Mouse (Mus musculus) bone marrow macrophage, adult 2 months (primary cell): ENCODE measurements around the gene Olfr1216.

Experiments
- CTCF ChIP-seq: IDR thresholded peaks from 2 replicates; pipeline ENCODE4 v1.5.1; 2012; ENCODE audit warnings: low read depth, mild to moderate bottlenecking, low read length, moderate library complexity
- POLR2A ChIP-seq: IDR thresholded peaks from 2 replicates; pipeline ENCODE4 v1.6.1; 2012; ENCODE audit warnings: mild to moderate bottlenecking, low read depth, low read length, borderline replicate concordance

DNA sequence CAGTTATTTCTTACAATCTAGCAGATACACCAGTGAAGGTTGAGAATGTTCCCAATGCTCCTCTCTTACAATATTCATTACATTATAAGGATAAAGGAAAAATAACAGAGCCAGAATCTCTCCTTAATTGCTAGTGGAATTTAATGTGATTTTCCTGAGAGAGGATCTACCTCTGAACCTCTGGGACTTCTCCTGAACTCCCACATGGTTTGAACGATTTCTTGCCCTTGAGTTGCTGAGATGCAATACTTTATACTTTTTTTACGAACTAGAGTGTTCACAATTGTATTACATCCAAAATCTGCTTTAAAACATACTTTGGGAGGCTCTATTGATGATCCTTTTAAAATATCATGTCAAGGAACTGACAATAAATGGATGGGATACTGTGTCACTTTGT lies 11.3 kb downstream of the Olfr1216 start, which contains the start of gene Olfr1215:
- TF ChIP-seq POLR2A (no peak), CTCF (no peak)
